Comparison of ENCODE assay signal across 11 mouse cellular contexts in the genomic region with DNA sequence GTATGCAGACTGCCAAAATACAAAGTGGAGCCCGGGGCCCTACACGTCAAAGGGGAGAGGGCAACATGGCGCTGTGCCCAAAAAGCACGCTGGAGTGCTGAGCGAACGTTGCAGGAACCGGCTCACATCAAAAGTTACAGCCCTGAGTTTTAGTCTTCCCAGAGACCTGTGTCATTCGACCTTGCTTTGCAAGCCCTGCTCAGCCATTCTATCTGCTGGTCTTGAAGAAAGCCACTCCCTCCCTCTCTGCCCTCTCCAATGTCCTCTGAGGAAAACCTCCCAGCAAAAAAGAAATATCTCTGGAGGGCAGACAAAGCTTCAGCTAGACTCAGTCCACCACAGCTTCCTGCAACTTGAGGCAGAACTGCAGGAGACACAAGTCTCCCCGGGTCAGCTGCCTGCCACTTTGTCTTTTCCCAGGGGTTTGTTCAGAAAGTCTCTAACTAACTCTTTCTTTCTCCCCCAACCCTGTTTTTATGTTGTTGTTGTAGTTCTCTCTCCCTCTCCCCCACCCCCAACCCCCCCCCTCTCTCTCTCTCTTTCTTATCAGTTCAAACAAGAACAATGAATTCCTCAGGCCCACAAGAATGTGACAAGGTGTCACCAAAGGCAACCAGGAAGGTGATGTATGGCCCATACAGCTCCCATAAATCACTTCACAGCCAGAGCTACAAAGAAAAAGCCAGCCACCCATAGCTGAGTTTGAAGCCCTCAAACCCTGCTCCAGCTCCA. TPM values are rescaled to one million over a fixed set of nuclear protein-coding genes. Genes with fewer than 3 reads are reported as not detected.
DNase-seq lines count a peak whose midpoint lies in the region; ATAC-seq and TF ChIP-seq lines count a peak whose summit lies in the region.
"Had no signal": no experiment of that assay in that cellular context is flagged by ENCODE, and none has a peak within 500 bp of the region (broad histone marks: within the 10 kb centered on the region; RNA-seq: fewer than 3 reads in every experiment).

No protein-coding gene starts in this region.

- TF ChIP-seq POLR2A in embryonic fibroblast, embryonic 13.5 days (IDR thresholded peaks at IDR 0.05; ENCODE audit: low read depth, low read length): no peak

- H3K4me3 ChIP-seq in heart, embryonic 10.5 days: peak overlapping the region; percentile 22
- no peak overlapping the region for H3K4me3 ChIP-seq in lung, embryonic 15.5 days
- H3K4me3 ChIP-seq in embryonic fibroblast, embryonic 13.5 days (ENCODE audit: insufficient read depth, low read length): no peak overlapping the region
- H3K4me3 ChIP-seq in stomach, embryonic 16.5 days (replicated peaks; ENCODE audit: low read length): no peak overlapping the region
- H3K4me3 ChIP-seq in midbrain, embryonic 15.5 days: no peak overlapping the region

- H3K36me3 ChIP-seq in heart, embryonic 10.5 days: peaks cover 43% of the 10 kb centered on the region
- no peaks in the 10 kb centered on the region for H3K36me3 ChIP-seq in lung, embryonic 15.5 days
- H3K36me3 ChIP-seq in stomach, embryonic 16.5 days (ENCODE audit: control insufficient read depth, insufficient read depth, low read length): no peaks in the 10 kb centered on the region
- no peaks in the 10 kb centered on the region for H3K36me3 ChIP-seq in midbrain, embryonic 15.5 days (replicated peaks)

- H3K27ac ChIP-seq in heart, embryonic 10.5 days: peak overlapping the region; percentile 83
- H3K27ac ChIP-seq in lung, embryonic 15.5 days: peak overlapping the region; percentile 20
- peak overlapping the region; percentile 63 for H3K27ac ChIP-seq in embryonic fibroblast, embryonic 13.5 days (ENCODE audit: insufficient read depth, low read length)
- H3K27ac ChIP-seq in stomach, embryonic 16.5 days (ENCODE audit: low read length): peak overlapping the region; percentile 82
- no peak overlapping the region for H3K27ac ChIP-seq in midbrain, embryonic 15.5 days

- DNase-seq in heart, embryonic 10.5 days (ENCODE audit: low spot score): no peak
- no peak for DNase-seq in heart, postnatal 4 days
- no peak for DNase-seq in lung, adult 18-20 months
- DNase-seq in urinary bladder, adult 2 months (ENCODE audit: low spot score): no peak
- DNase-seq: cerebellum, adult 9-11 months; kidney, adult 2 months; lung, postnatal 10 days had no signal

- H3K4me1 ChIP-seq in heart, embryonic 10.5 days: peaks cover 53% of the 10 kb centered on the region
- H3K4me1 ChIP-seq in lung, embryonic 15.5 days: peaks cover 47% of the 10 kb centered on the region
- H3K4me1 ChIP-seq in embryonic fibroblast, embryonic 13.5 days (ENCODE audit: control insufficient read depth, insufficient read depth, low read length): peaks cover 36% of the 10 kb centered on the region
- peaks cover 46% of the 10 kb centered on the region for H3K4me1 ChIP-seq in stomach, embryonic 16.5 days (ENCODE audit: control insufficient read depth, insufficient read depth, low read length)
- peaks cover 19% of the 10 kb centered on the region for H3K4me1 ChIP-seq in midbrain, embryonic 15.5 days

- WGBS in heart, embryonic 10.5 days: 46% methylated on average over 9 of the region's 9 CpGs
- WGBS in lung, embryonic 15.5 days: 5% methylated on average over 9 of the region's 9 CpGs
- WGBS in stomach, embryonic 16.5 days: 14% methylated on average over 9 of the region's 9 CpGs
- WGBS in midbrain, embryonic 15.5 days: 66% methylated on average over 9 of the region's 9 CpGs

- no peak overlapping the region for H3K9ac ChIP-seq in lung, embryonic 15.5 days
- no peak overlapping the region; the same call in 1 of the 2 replicates for H3K9ac ChIP-seq in stomach, embryonic 16.5 days (ENCODE audit: low read length)
- H3K9ac ChIP-seq in midbrain, embryonic 15.5 days: no peak overlapping the region

- ATAC-seq in lung, embryonic 15.5 days (ENCODE audit: borderline replicate concordance, extremely low read depth, low FRiP score, low TSS enrichment): 0 out of 2 replicates have a peak, but pooled peaks have one; percentile 22
- peak; percentile 19; the same call in 1 of the 2 replicates for ATAC-seq in stomach, embryonic 16.5 days (ENCODE audit: insufficient read depth, low FRiP score)
- ATAC-seq in midbrain, embryonic 15.5 days (replicated peaks): no peak

- H3K4me2 ChIP-seq in lung, embryonic 15.5 days: no peak overlapping the region
- H3K4me2 ChIP-seq in stomach, embryonic 16.5 days (ENCODE audit: low read depth, low read length): no peak overlapping the region
- no peak overlapping the region for H3K4me2 ChIP-seq in midbrain, embryonic 15.5 days

- H3K27me3 ChIP-seq in heart, embryonic 10.5 days (ENCODE audit: insufficient read depth, poor library complexity, severe bottlenecking): no peaks in the 10 kb centered on the region
- no peaks in the 10 kb centered on the region for H3K27me3 ChIP-seq in lung, embryonic 15.5 days
- no peaks in the 10 kb centered on the region for H3K27me3 ChIP-seq in stomach, embryonic 16.5 days (ENCODE audit: control insufficient read depth, insufficient read depth, low read length)
- no peaks in the 10 kb centered on the region for H3K27me3 ChIP-seq in midbrain, embryonic 15.5 days (replicated peaks)

- no peak for TF ChIP-seq CTCF in embryonic fibroblast, embryonic 13.5 days (IDR thresholded peaks at IDR 0.05; ENCODE audit: borderline replicate concordance, insufficient read depth, low read length)

- H3K9me3 ChIP-seq in heart, embryonic 10.5 days: no peaks in the 10 kb centered on the region
- no peaks in the 10 kb centered on the region for H3K9me3 ChIP-seq in lung, embryonic 15.5 days
- no peaks in the 10 kb centered on the region for H3K9me3 ChIP-seq in stomach, embryonic 16.5 days (replicated peaks; ENCODE audit: control insufficient read depth, low read length)
- H3K9me3 ChIP-seq in midbrain, embryonic 15.5 days: no peaks in the 10 kb centered on the region

RNA-seq across cellular contexts. Expression of a gene that starts 43.4 kb away (rescaled TPM):
- 33.2 and 82.1 TPM in 2 replicates for polyA plus RNA-seq in heart, embryonic 10.5 days (2016; fragmentation: Nextera tagmentation; extraction: Ambion mirVana)
- 1 to 10 TPM in 1 of 2 experiments, under 1 TPM in 1; 0.91 to 1.6 TPM for total RNA-seq in heart, postnatal 4 days (2021)
- polyA plus RNA-seq in lung, embryonic 15.5 days (2015; fragmentation: Nextera tagmentation; extraction: Ambion mirVana): 7.8 and 8.7 TPM in 2 replicates
- 195 and 437 TPM in 2 replicates for polyA plus RNA-seq in embryonic fibroblast, embryonic 13.5 days (2011; ENCODE audit: insufficient read length, low read depth, missing spikeins)
- polyA plus RNA-seq in stomach, embryonic 16.5 days (2015; fragmentation: Nextera tagmentation; extraction: Ambion mirVana): 15.8 and 17.7 TPM in 2 replicates
- not detected in 2 replicates for polyA plus RNA-seq in urinary bladder, adult 2 months (2012; rRNA removed)
- polyA plus RNA-seq in midbrain, embryonic 15.5 days (2015; fragmentation: Nextera tagmentation; extraction: Ambion mirVana): 1.0 and 1.1 TPM in 2 replicates
